Mouse (Mus musculus) cerebellum, postnatal 10 days (tissue): ENCODE data around the gene Hmg20b.

Experiments
- DNase-seq, 2 experiments: peaks; one replicate each; pipeline ENCODE4 v3.0.0; 2021; ENCODE audit warnings: mixed read lengths in 2 of 2

The Hmg20b gene

GRCm38 (mm10) chr10:81303761-81304160 is 46.5 kb downstream of the Hmg20b start:
- DNase-seq, result no peak

GRCm38 (mm10) chr10:81303258-81303657 is 47.0 kb downstream of the Hmg20b start:
- no peak for DNase-seq

GRCm38 (mm10) chr10:81302781-81303218 is 47.5 kb downstream of the Hmg20b start:
- DNase-seq, result no peak

GRCm38 (mm10) chr10:81302288-81302687 is 48.0 kb downstream of the Hmg20b start:
- no peak for DNase-seq

GRCm38 (mm10) chr10:81301321-81301720 is 49.0 kb downstream of the Hmg20b start:
- DNase-seq, result peak; percentile 68 to 78

DNA sequence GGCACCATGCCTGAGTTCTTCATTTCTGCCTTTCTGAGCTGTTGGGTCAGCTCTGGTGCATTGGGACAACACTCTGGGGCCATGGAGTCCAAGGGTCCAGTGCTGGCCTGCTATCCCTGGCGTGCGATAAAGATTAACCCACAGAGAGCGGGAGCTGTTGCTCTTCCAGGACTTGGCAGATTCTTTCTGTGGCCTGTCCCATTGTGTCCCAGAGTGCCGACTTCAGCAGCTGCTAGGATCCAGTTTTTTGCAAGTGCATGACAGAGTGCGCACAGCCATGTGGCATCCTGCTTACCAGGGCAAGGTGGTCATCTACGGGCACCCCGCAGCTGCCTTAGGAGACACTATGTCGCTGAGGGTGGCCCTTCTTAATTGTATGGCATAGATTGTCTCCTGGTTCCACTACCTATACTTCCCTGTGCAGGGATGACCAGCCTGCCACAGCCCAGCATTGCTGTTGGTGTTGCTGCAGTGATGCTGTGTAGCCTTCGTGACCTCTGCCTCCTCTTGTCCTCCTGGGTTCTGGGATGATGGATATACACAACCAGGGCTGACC is 49.9 kb downstream of the Hmg20b start:
- no peak for DNase-seq

- DNase-seq, result no peak
Measured at GRCm38 (mm10) chr10:81299585-81300351, 50.5 kb downstream of the Hmg20b start.

- DNase-seq, result no peak
Measured at GRCm38 (mm10) chr10:81298369-81299100, 51.7 kb downstream of the Hmg20b start.

- DNase-seq, result no peak
Measured at GRCm38 (mm10) chr10:81297845-81298244, 52.4 kb downstream of the Hmg20b start.

DNA sequence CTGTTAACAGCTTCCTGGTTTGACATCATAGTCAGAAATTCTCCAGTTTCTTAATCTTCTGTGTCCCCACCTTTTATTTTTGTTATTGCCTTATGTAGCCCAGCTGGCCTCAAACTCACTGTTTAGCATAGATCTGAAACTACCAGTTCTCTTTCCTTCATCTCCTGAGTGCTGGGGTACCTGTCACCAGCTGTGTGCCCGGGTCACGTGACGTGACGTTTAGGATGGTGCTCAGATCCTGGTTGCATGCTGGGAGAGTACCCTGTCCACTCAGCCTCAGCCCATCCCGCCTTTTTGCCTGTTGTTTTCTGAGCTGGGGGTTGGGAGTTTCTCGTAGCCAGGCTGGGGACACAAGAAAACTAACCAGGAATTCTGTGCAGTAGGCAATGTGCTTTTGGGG is 53.0 kb downstream of the Hmg20b start:
- no peak for DNase-seq
